Mouse (Mus musculus) hindbrain, embryonic 13.5 days (tissue): ENCODE measurements around the gene H2afv. TPM values are rescaled to one million over a fixed set of nuclear protein-coding genes. Genes with fewer than 3 reads are reported as not detected.

ENCODE experiments used
- ATAC-seq: fragments of 200-750 bp; cut with Nextera tagmentation; 2 replicates; pipeline ENCODE4 v1.8.0; 2017; ENCODE audit warnings: moderate TSS enrichment; ENCODE audit not compliant: low FRiP score
- H3K27ac ChIP-seq: fragments of 300-500 bp; sonication (generic); 2 replicates; pipeline ENCODE4 v1.5.1; 2015; ENCODE audit warnings: inconsistent platforms, mild to moderate bottlenecking, moderate library complexity
- H3K27me3 ChIP-seq: fragments of 300-500 bp; sonication (generic); 2 replicates; pipeline ENCODE4 v1.6.1; 2015; ENCODE audit warnings: mild to moderate bottlenecking, inconsistent platforms
- H3K36me3 ChIP-seq: fragments of 300-500 bp; sonication (generic); 2 replicates; pipeline ENCODE4 v1.6.1; 2015; ENCODE audit warnings: mild to moderate bottlenecking, inconsistent platforms
- H3K4me1 ChIP-seq: fragments of 300-500 bp; sonication (generic); replicated peaks from 2 replicates; pipeline ENCODE4 v1.6.1; 2015; ENCODE audit warnings: inconsistent platforms
- H3K4me2 ChIP-seq: fragments of 300-500 bp; sonication (generic); 2 replicates; pipeline ENCODE4 v1.6.1; 2015; ENCODE audit warnings: inconsistent platforms, mild to moderate bottlenecking, moderate library complexity
- H3K4me3 ChIP-seq: fragments of 300-500 bp; sonication (generic); 2 replicates; pipeline ENCODE4 v1.5.1; 2015; ENCODE audit warnings: mild to moderate bottlenecking, inconsistent platforms
- H3K9ac ChIP-seq: fragments of 300-500 bp; sonication (generic); 2 replicates; pipeline ENCODE4 v1.6.1; 2015; ENCODE audit warnings: mild to moderate bottlenecking, inconsistent platforms
- H3K9me3 ChIP-seq: fragments of 300-500 bp; sonication (generic); 2 replicates; pipeline ENCODE4 v1.6.1; 2016; ENCODE audit warnings: inconsistent platforms
- WGBS: fragments of 180-500 bp; shearing (Covaris S2); methylation state at CpG from one replicate; pipeline ENCODE4 v1.1.7; 2015; 5-methylcytosine and 5-hydroxymethylcytosine counted together
- polyA plus RNA-seq: library from polyadenylated mRNA; unstranded; fragments of >200 nt; fragmentation: Nextera tagmentation; extraction: Ambion mirVana; gene quantifications from 2 replicates; pipeline ENCODE4 v1.2.1, GENCODE M21; 2015

H2afv gene
- polyA plus RNA-seq, 1 experiment from 2014 or later = 381 TPM

DNA sequence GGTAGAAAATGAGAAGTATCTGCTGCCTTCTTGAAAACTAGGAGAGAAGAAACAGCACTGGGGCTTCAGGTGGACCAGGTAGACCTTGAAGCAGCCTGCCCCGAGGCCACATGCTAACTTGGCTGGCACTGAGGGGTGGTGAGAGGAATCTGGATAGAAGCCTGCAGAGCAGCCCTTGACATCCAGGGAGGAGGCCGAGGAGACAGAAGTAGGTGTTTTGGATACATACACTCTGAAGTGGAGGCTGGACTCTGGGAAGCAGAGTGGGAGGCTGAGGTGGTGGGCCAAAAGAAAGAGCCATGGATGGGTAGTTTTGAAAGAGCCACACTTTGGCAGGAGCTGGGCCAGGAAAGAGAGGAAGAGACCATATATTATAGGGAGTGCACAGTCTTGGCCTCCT is 35.0 kb upstream of the H2afv start:
- no peak overlapping the region for H3K4me3 ChIP-seq
- WGBS = 91% methylated on average over 2 of the region's 2 CpGs
- H3K4me1 ChIP-seq = peaks cover 4% of the 10 kb centered on the region
- H3K27me3 ChIP-seq = no peaks in the 10 kb centered on the region
- H3K4me2 ChIP-seq = no peak overlapping the region
- no peaks in the 10 kb centered on the region for H3K36me3 ChIP-seq
- no peaks in the 10 kb centered on the region for H3K9me3 ChIP-seq
- H3K27ac ChIP-seq = no peak overlapping the region
- H3K9ac ChIP-seq = 0 out of 2 replicates have a peak overlapping the region, but pooled peaks have one; percentile 29
- no peak for ATAC-seq

GRCm38 (mm10) chr11:6477350-6477749 is 33.1 kb upstream of the H2afv start:
- ATAC-seq = no peak
- Histone ChIP-seq H3K4me2 (no peak overlapping the region), H3K9ac (no peak overlapping the region), H3K36me3 (no peaks in the 10 kb centered on the region), H3K4me3 (no peak overlapping the region), H3K27ac (no peak overlapping the region), H3K4me1 (peaks cover 19% of the 10 kb centered on the region), H3K9me3 (no peaks in the 10 kb centered on the region), H3K27me3 (no peaks in the 10 kb centered on the region)
- WGBS = 88% methylated on average over 1 of the region's 1 CpGs

DNA sequence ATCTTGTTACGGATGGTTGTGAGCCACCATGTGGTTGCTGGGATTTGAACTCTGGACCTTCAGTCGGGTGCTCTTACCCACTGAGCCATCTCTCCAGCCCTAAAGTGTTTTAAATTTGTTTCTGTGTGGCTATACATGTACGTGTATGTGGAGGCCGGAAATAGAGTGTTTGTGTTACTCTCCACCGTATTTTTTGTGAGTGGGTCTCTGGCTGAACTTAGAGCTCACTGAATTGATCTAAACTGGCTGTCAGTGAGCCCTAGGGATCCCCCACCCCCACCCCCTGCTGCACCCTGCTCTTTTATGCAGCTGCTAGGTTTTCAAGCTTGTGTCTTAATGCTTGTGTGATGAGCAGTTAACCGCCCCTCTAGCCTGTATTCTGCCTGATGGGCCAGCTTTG is 32.6 kb upstream of the H2afv start:
- H3K4me2 ChIP-seq = peak overlapping the region; percentile 68
- H3K27ac ChIP-seq = no peak overlapping the region
- H3K4me3 ChIP-seq = no peak overlapping the region
- no peaks in the 10 kb centered on the region for H3K36me3 ChIP-seq
- peaks cover 23% of the 10 kb centered on the region for H3K4me1 ChIP-seq
- no peak overlapping the region for H3K9ac ChIP-seq
- no peak for ATAC-seq
- no peaks in the 10 kb centered on the region for H3K9me3 ChIP-seq
- 73% methylated on average over 6 of the region's 6 CpGs for WGBS
- no peaks in the 10 kb centered on the region for H3K27me3 ChIP-seq

GRCm38 (mm10) chr11:6475867-6476484 is 31.7 kb upstream of the H2afv start, which contains the start of gene Purb:
Gene Purb (minus strand): TSS chr11:6475917.
- Histone ChIP-seq H3K27me3 (no peaks in the 10 kb centered on the region), H3K9ac (peak within 1 kb of the TSS; percentile 99), H3K9me3 (no peaks in the 10 kb centered on the region), H3K36me3 (no peaks in the 10 kb centered on the region), H3K4me3 (peak within 1 kb of the TSS; percentile 100), H3K4me2 (peak within 1 kb of the TSS; percentile 88), H3K4me1 (peaks cover 30% of the 10 kb centered on the region), H3K27ac (peak within 1 kb of the TSS; percentile 97)
- ATAC-seq = peak; percentile 94
- under 1% methylated on average over 42 of the region's 76 CpGs for WGBS

DNA sequence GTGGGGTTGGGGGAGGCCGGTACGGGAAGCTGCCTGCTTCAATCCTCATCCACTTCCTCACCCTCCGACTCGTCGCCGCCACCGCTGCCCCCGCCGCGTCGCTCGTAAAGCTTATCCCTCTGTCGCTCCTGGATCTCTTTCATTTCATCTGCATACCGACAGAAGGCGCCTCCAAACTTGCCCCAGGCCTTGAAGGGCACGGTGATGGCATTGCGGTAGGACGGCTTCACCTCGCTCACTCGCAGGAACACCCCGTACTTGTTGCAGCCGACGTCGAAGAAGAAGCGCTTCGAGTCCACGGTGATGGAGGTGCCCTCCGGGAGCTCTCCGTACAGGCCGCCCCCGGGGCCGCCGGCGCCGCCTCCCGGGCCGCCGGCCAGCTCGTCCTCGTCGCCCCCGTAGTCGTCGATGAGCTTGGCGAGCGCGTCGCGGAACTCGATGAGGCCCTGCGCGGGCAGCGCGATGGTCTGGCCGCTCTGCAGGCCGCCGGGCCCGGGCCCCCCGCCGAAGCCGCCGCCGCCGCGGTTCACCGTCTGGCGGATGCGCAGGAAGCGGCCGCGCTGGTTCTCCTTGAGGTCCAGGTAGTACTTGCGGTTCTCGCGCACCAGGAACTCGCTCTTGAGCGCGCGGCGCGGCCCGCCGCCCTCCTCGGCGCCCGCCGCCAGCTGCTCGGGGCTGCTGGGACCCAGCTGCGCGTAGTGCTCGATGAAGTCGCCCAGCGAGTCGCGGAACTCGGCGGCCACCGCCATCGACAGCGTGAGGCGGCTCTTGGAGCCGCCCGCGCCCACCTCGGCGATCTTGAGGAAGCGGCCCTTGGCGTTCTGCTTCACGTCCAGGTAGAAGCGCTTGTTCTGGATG is 30.9 kb upstream of the H2afv start:
- H3K36me3 ChIP-seq = no peaks in the 10 kb centered on the region
- H3K4me1 ChIP-seq = peaks cover 39% of the 10 kb centered on the region
- ATAC-seq = peak; percentile 14; the same call in 1 of the 2 replicates
- H3K27ac ChIP-seq = peak overlapping the region; percentile 97
- peak overlapping the region; percentile 99 for H3K9ac ChIP-seq
- under 1% methylated on average over 109 of the region's 109 CpGs for WGBS
- H3K27me3 ChIP-seq = no peaks in the 10 kb centered on the region
- peak overlapping the region; percentile 88 for H3K4me2 ChIP-seq
- H3K4me3 ChIP-seq = peak overlapping the region; percentile 100
- no peaks in the 10 kb centered on the region for H3K9me3 ChIP-seq

GRCm38 (mm10) chr11:6474381-6474780 is 30.1 kb upstream of the H2afv start:
- Histone ChIP-seq H3K4me3 (peak overlapping the region; percentile 100), H3K4me2 (peak overlapping the region; percentile 88), H3K4me1 (peaks cover 43% of the 10 kb centered on the region), H3K9me3 (no peaks in the 10 kb centered on the region), H3K27me3 (no peaks in the 10 kb centered on the region), H3K36me3 (no peaks in the 10 kb centered on the region), H3K27ac (peak overlapping the region; percentile 97), H3K9ac (peak overlapping the region; percentile 99)
- 42% methylated on average over 6 of the region's 6 CpGs for WGBS
- no peak for ATAC-seq

DNA sequence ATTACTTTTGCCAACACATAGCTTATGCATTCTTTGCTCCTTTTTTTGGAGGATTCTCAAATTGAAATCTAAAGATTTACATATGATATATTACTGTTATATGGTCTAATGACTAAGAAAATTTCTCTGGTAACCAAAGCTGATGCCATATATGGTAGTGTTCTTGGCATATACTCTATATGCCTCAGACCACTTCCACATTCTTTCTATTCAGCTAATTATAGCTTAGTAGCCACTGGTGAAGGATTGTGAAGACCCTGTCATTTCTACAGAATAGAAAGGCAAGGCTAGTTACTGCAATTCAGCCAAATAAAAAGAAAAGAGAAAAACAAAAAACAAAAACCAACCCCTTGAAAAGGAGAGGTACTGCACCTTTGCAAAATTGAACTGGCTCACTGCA is 27.8 kb upstream of the H2afv start:
- H3K27me3 ChIP-seq = no peaks in the 10 kb centered on the region
- peak overlapping the region; percentile 60; the same call in 1 of the 2 replicates for H3K27ac ChIP-seq
- no peak for ATAC-seq
- H3K4me1 ChIP-seq = peaks cover 61% of the 10 kb centered on the region
- peak overlapping the region; percentile 88 for H3K4me2 ChIP-seq
- H3K36me3 ChIP-seq = peaks cover 8% of the 10 kb centered on the region; the same call in 1 of the 2 replicates
- H3K9me3 ChIP-seq = no peaks in the 10 kb centered on the region
- peak overlapping the region; percentile 72 for H3K9ac ChIP-seq
- peak overlapping the region; percentile 47 for H3K4me3 ChIP-seq

DNA sequence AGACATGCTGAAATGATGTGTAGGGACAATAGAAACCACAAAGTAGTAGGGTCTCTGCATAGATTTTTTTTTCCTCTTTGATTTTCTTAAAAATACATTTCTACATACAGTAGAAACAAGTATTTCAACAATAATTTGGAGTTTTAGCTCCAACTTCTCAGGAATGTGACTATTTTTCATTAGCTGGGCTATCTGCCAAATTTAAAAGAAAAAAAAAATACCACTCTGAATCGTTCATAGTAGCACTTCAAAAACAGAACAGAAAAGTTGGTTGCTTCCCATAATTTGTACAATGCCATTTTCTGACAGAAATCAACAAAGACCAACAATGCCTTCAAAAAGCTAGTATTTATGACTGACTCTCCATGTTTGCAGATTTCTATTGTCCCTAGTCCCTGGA is 27.2 kb upstream of the H2afv start:
- H3K4me3 ChIP-seq = peak overlapping the region; percentile 47
- H3K36me3 ChIP-seq = peaks cover 14% of the 10 kb centered on the region
- H3K9ac ChIP-seq = peak overlapping the region; percentile 74
- peak overlapping the region; percentile 88 for H3K4me2 ChIP-seq
- WGBS = 28% methylated on average over 1 of the region's 1 CpGs
- H3K4me1 ChIP-seq = peaks cover 63% of the 10 kb centered on the region
- H3K27me3 ChIP-seq = no peaks in the 10 kb centered on the region
- H3K27ac ChIP-seq = peak overlapping the region; percentile 70
- no peak for ATAC-seq
- H3K9me3 ChIP-seq = no peaks in the 10 kb centered on the region

GRCm38 (mm10) chr11:6471054-6471453 is 26.8 kb upstream of the H2afv start:
- peak overlapping the region; percentile 47 for H3K4me3 ChIP-seq
- peaks cover 18% of the 10 kb centered on the region for H3K36me3 ChIP-seq
- no peaks in the 10 kb centered on the region for H3K9me3 ChIP-seq
- H3K27me3 ChIP-seq = no peaks in the 10 kb centered on the region
- H3K4me2 ChIP-seq = peak overlapping the region; percentile 88
- WGBS = 54% methylated on average over 2 of the region's 2 CpGs
- peaks cover 63% of the 10 kb centered on the region for H3K4me1 ChIP-seq
- peak overlapping the region; percentile 70 for H3K27ac ChIP-seq
- ATAC-seq = no peak
- peak overlapping the region; percentile 74 for H3K9ac ChIP-seq

DNA sequence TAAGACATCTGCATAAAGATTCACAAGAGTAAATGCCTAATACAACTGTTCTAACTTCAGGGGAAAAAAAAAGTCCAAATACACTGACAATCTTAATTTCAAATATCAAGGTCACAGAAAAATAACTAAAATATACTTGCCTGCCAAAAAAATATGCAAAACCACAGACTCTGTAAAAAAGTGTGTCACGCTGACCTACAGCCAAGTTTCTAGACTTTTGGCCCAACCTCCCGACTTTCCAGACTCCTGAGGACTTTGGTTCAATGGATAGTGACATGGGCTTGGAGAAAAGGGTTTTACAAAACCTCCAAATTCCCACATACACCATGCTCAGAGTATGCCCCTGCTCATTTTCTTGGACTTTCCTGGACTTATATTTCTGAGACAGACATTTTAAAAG is 24.3 kb upstream of the H2afv start:
- H3K4me3 ChIP-seq = no peak overlapping the region
- H3K27ac ChIP-seq = no peak overlapping the region
- peaks cover 52% of the 10 kb centered on the region for H3K4me1 ChIP-seq
- WGBS = 95% methylated on average over 2 of the region's 2 CpGs
- no peak overlapping the region for H3K9ac ChIP-seq
- no peak overlapping the region for H3K4me2 ChIP-seq
- ATAC-seq = no peak
- peaks cover 29% of the 10 kb centered on the region for H3K36me3 ChIP-seq
- no peaks in the 10 kb centered on the region for H3K27me3 ChIP-seq
- no peaks in the 10 kb centered on the region for H3K9me3 ChIP-seq

DNA sequence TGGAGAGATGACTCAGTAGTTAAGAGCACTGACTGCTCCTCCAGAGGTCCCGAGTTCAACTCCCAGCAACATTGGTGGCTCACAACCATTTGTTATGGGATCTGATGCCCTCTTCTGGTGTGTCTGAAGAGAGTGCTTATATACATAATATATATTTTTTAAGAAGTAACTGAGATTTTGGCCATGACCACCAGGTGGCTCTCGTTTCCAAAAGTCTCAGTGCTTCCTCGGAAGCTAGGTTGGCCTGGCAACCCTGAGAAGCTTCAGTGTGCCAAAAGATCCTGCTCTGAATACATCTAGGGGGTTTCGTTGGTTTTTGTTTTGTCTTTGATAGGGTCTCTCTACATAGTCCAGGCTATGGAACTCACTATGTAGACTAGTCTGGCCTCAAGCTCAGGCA is 20.9 kb upstream of the H2afv start:
- peak; percentile 43; the same call in 1 of the 2 replicates for ATAC-seq
- Histone ChIP-seq H3K4me3 (no peak overlapping the region), H3K9me3 (no peaks in the 10 kb centered on the region), H3K9ac (no peak overlapping the region), H3K27me3 (no peaks in the 10 kb centered on the region), H3K36me3 (peaks cover 29% of the 10 kb centered on the region), H3K4me2 (no peak overlapping the region), H3K27ac (no peak overlapping the region), H3K4me1 (peaks cover 25% of the 10 kb centered on the region)
- WGBS = 35% methylated on average over 4 of the region's 4 CpGs

GRCm38 (mm10) chr11:6463159-6463837 is 19.1 kb upstream of the H2afv start:
- H3K9me3 ChIP-seq = 0 out of 2 replicates have a peak, but pooled peaks cover 2% of the 10 kb centered on the region
- H3K27ac ChIP-seq = no peak overlapping the region
- WGBS = 89% methylated on average over 6 of the region's 6 CpGs
- peaks cover 24% of the 10 kb centered on the region for H3K36me3 ChIP-seq
- no peak for ATAC-seq
- no peak overlapping the region for H3K4me2 ChIP-seq
- no peak overlapping the region for H3K9ac ChIP-seq
- no peak overlapping the region for H3K4me3 ChIP-seq
- peaks cover 13% of the 10 kb centered on the region for H3K4me1 ChIP-seq
- H3K27me3 ChIP-seq = no peaks in the 10 kb centered on the region
